Mouse (Mus musculus): ENCODE data around the gene Odf3b.

Gene Odf3b

GRCm38 (mm10) chr15:89336422-89336821 lies 42.7 kb downstream of the Odf3b start:
- CTCF ChIA-PET = no interaction called here

- CTCF ChIA-PET = no interaction called here
Observed at GRCm38 (mm10) chr15:89334774-89335537, 44.1 kb downstream of the Odf3b start.

GRCm38 (mm10) chr15:89334271-89334670 lies 44.8 kb downstream of the Odf3b start, which contains the start of gene Miox:
Gene Miox, plus strand, starts transcription at chr15:89334398.
- CTCF ChIA-PET = no interaction called here

Measured in spleen, embryonic (tissue).